Mouse (Mus musculus) hindbrain, embryonic 11.5 days (tissue): ENCODE measurements around the gene Pcolce. TPM values are rescaled to one million over a fixed set of nuclear protein-coding genes. Genes with fewer than 3 reads are reported as not detected.

Experiments
- ATAC-seq: fragments of 200-750 bp; cut with Nextera tagmentation; 2 replicates; pipeline ENCODE4 v1.8.0; 2017; ENCODE audit warnings: mild to moderate bottlenecking, moderate TSS enrichment, moderate library complexity; ENCODE audit not compliant: low FRiP score
- DNase-seq: peaks from one replicate; pipeline ENCODE4 v3.0.0-alpha.2; 2015; ENCODE audit warnings: low spot score
- H3K27ac ChIP-seq: fragments of 300-500 bp; sonication (generic); 2 replicates; pipeline ENCODE4 v1.5.1; 2014; ENCODE audit warnings: mild to moderate bottlenecking, low read depth, low read length
- H3K27me3 ChIP-seq: fragments of 300-500 bp; sonication (generic); 2 replicates; pipeline ENCODE4 v1.6.1; 2014; ENCODE audit warnings: mild to moderate bottlenecking, low read length, moderate library complexity, mixed read lengths; ENCODE audit not compliant: control insufficient read depth, insufficient read depth
- H3K36me3 ChIP-seq: fragments of 300-500 bp; sonication (generic); 2 replicates; pipeline ENCODE4 v1.6.1; 2014; ENCODE audit warnings: mild to moderate bottlenecking, low read length, moderate library complexity, mixed read lengths; ENCODE audit not compliant: control insufficient read depth, insufficient read depth
- H3K4me1 ChIP-seq: fragments of 300-500 bp; sonication (generic); replicated peaks from 2 replicates; pipeline ENCODE4 v1.6.1; 2014; ENCODE audit warnings: low read length, mixed read lengths; ENCODE audit not compliant: control insufficient read depth, insufficient read depth
- H3K4me2 ChIP-seq: fragments of 300-500 bp; sonication (generic); replicated peaks from 2 replicates; pipeline ENCODE4 v1.6.1; 2014; ENCODE audit warnings: mild to moderate bottlenecking, low read depth, low read length
- H3K4me3 ChIP-seq: fragments of 300-500 bp; sonication (generic); 2 replicates; pipeline ENCODE4 v1.5.1; 2014; ENCODE audit warnings: low read depth, low read length
- H3K9ac ChIP-seq: fragments of 300-500 bp; sonication (generic); 2 replicates; pipeline ENCODE4 v1.6.1; 2014; ENCODE audit warnings: low read depth, low read length
- H3K9me3 ChIP-seq: fragments of 300-500 bp; sonication (generic); 2 replicates; pipeline ENCODE4 v1.6.1; 2016; ENCODE audit warnings: low read length; ENCODE audit not compliant: control insufficient read depth
- WGBS: fragments of 180-500 bp; shearing (Covaris S2); extraction: QIAGEN DNeasy Blood & Tissue Kit; methylation state at CpG from one replicate; pipeline ENCODE4 v1.1.7; 2014; 5-methylcytosine and 5-hydroxymethylcytosine counted together
- polyA plus RNA-seq: library from polyadenylated mRNA; unstranded; fragments of >200 nt; fragmentation: Nextera tagmentation; extraction: Ambion mirVana; gene quantifications from 2 replicates; pipeline ENCODE4 v1.2.1, GENCODE M21; 2014

Pcolce gene
- polyA plus RNA-seq, 1 experiment from 2014 or later = 87.3 TPM

DNA sequence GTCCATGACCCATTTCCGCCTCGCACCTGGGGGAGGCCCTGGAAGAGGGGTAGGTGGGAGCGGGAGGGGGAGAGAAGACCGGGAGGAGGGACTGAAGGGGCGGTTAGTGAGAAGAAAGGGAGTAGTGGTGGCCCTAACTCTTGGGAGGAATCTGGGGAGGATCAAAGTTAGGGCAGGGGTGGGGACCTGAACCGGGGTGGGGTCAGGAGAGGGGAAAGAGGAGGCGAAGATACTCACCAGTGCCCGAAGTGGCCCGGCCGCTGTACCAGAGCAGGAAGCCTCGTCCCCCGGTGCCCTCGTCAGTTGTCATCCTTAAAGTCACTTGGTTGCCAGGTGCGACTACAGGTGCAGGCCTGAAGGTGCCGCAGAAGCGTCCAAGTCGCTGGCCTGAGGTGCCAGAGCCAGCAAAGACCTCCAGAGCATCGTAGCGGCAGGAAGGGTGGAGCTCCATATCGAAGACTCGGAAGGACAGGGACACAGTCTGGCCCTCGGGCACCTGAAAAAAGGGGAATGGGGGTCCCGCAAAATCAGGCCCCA, 4.9 kb downstream of the Pcolce start:
- Histone ChIP-seq H3K9me3 (no peaks in the 10 kb centered on the region), H3K27me3 (peaks cover 2% of the 10 kb centered on the region; the same call in 1 of the 2 replicates), H3K4me2 (peak overlapping the region; percentile 19), H3K4me1 (peaks cover 13% of the 10 kb centered on the region; the same call in 1 of the 2 replicates), H3K4me3 (peak overlapping the region; percentile 10; the same call in 1 of the 2 replicates), H3K9ac (no peak overlapping the region), H3K36me3 (no peaks in the 10 kb centered on the region), H3K27ac (no peak overlapping the region)
- ATAC-seq = no peak
- DNase-seq = no peak
- WGBS = 18% methylated on average over 21 of the region's 23 CpGs

DNA sequence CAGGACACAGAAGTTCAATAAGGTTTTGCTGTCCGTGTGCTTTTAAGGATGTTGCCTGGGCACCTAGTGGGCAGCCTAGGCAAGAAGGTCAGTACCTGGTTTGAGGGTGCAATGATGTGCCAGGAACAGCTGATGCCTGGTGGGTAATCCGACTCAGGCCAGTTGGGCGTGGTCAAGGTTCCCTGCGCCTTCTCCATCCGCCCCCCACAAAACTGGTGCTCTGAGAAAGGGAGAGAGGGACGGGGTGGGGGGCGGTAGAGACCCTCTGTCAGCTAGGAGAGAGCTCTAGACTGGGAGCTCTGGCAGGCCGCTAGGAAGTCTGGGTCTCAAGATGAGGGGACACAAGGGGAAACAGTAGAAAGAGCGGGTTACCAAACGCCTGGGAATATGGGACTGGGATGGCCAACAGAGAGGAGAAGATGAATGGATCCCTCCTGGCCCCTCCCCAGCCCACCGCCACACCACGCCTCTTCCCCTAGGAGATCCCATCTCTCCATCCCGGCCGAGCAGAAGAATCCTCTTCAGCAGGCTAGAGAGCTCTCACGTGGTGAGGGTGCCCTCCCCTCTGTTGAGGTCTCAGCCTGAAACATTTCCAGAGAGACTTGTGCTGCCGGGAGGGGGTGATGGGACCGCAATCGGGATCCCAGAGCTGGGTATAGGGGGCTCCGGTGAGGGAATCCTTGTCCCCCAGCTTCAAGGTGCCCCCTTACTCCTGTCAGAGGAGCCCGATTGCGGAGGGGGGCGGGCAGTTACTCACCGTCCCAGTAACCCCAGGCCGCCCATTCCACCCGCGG, 5.5 kb downstream of the Pcolce start:
- H3K4me1 ChIP-seq = peaks cover 13% of the 10 kb centered on the region; the same call in 1 of the 2 replicates
- 16% methylated on average over 25 of the region's 26 CpGs for WGBS
- ATAC-seq = no peak
- H3K4me3 ChIP-seq = peak overlapping the region; percentile 10; the same call in 1 of the 2 replicates
- no peaks in the 10 kb centered on the region for H3K9me3 ChIP-seq
- H3K27me3 ChIP-seq = peaks cover 2% of the 10 kb centered on the region; the same call in 1 of the 2 replicates
- no peak for DNase-seq
- no peak overlapping the region for H3K9ac ChIP-seq
- peak overlapping the region; percentile 19 for H3K4me2 ChIP-seq
- H3K27ac ChIP-seq = no peak overlapping the region
- no peaks in the 10 kb centered on the region for H3K36me3 ChIP-seq

DNA sequence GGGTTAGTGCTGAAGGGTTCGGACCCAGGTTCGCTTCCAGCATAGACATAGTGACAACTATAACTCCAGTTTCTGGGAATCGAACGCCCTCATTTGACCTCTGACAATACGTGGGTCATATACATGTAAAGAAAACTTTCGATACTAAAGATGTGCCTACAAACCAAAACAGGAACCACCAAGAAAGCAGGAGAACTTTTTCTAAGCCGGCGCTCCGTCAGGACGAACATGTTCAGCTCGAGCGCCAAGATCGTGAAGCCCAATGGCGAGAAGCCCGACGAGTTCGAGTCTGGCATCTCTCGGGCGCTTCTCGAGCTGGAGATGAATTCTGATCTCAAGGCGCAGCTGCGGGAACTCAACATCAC, 12.2 kb downstream of the Pcolce start:
- Histone ChIP-seq H3K4me3 (peak overlapping the region; percentile 63), H3K36me3 (no peaks in the 10 kb centered on the region), H3K4me1 (peaks cover 3% of the 10 kb centered on the region), H3K9ac (peak overlapping the region; percentile 32; the same call in 1 of the 2 replicates), H3K9me3 (no peaks in the 10 kb centered on the region), H3K4me2 (peak overlapping the region; percentile 73), H3K27ac (no peak overlapping the region), H3K27me3 (no peaks in the 10 kb centered on the region)
- DNase-seq (no peak), ATAC-seq (no peak)
- WGBS = under 1% methylated on average over 22 of the region's 22 CpGs

DNA sequence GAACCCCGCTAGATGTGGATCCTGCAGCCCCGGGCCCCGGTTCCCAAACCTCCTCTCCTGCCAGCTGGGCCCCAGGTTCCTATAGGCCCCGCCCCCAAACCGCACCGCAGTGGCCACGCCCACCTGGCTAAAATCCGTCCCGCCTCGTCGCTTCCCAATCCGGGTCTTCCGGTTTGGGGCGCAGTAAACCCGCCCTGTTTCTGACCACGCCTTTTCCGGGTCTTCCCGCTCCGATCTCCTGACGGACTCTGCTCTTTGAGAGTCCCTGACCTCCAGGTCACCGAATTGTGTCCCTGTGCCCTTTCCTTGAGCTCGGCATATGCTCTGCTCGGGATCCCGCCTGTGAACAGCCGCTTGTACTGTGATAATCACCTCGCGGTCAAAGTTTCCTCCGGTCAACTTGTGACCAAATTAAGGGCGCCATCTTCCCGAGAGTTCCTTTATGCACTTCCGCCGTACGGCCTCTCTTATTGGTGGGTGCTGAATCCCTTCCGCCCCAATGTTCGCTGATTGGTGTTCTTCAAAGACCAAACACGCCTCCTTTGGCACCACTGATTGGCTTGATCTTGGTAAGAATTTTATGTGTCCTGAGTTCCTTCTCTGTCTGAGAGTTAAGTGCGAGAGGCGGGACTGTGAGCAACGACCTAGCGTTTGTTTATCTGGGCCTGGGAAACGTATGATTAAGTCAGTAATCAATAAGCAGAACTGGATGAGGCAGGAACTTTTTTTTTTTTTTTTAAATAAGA, 12.8 kb downstream of the Pcolce start, which contains the start of gene Mospd3:
Mospd3 (minus strand) TSS at position 440 of the 746 bp plus-strand sequence.
- peaks cover 3% of the 10 kb centered on the region for H3K4me1 ChIP-seq
- H3K4me2 ChIP-seq = peak within 1 kb of the TSS; percentile 94
- H3K27ac ChIP-seq = peak within 1 kb of the TSS; percentile 80
- ATAC-seq (peak; percentile 97), DNase-seq (peak; percentile 96)
- no peaks in the 10 kb centered on the region for H3K9me3 ChIP-seq
- no peaks in the 10 kb centered on the region for H3K27me3 ChIP-seq
- H3K4me3 ChIP-seq = peak within 1 kb of the TSS; percentile 63
- peak within 1 kb of the TSS; percentile 83 for H3K9ac ChIP-seq
- WGBS = under 1% methylated on average over 41 of the region's 41 CpGs
- H3K36me3 ChIP-seq = no peaks in the 10 kb centered on the region

DNA sequence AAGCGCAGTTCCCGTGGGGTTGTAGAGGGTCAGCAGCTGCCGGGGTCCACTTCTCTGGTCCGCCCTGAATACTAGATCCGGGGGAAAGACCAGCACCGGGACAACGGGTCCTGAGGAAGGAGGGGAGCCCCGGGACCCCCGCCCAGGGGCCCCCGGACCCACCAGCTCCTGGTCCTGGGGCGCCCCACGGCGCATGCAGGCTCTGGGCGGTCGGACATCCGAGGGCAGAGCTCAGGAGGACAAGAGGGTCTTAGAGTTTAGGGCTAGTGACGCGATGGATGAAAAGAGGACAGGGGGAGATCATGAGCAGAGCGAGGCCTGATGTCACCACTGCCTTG, 13.3 kb downstream of the Pcolce start:
- Histone ChIP-seq H3K9ac (peak overlapping the region; percentile 83), H3K9me3 (no peaks in the 10 kb centered on the region), H3K4me3 (peak overlapping the region; percentile 63), H3K36me3 (no peaks in the 10 kb centered on the region), H3K27ac (peak overlapping the region; percentile 47; the same call in 1 of the 2 replicates), H3K27me3 (no peaks in the 10 kb centered on the region), H3K4me1 (peaks cover 3% of the 10 kb centered on the region), H3K4me2 (peak overlapping the region; percentile 94)
- WGBS = 2% methylated on average over 18 of the region's 19 CpGs
- ATAC-seq = no peak; the same call in 1 of the 2 replicates
- DNase-seq = no peak

DNA sequence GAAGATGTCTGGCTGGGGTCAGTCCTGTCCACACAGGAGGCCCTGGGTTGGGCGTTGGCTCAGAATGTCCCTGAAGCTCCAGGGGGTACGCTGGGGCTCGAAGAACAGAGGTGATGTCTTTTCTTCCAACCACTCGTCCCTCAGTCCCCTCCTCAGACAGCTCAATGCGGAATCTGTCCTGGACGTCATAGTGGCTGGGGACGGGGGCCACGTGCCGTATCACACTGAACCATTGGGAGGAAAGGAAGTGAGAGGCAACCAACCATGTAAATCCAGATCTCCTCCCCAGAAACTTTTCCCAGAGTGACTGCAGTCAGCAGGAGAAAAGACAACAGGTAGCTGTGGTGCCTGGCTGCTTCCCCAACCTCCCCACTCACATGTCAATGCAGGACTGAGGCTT, 14.0 kb downstream of the Pcolce start:
- peak overlapping the region; percentile 83 for H3K9ac ChIP-seq
- ATAC-seq (no peak), DNase-seq (no peak)
- no peak overlapping the region for H3K27ac ChIP-seq
- H3K9me3 ChIP-seq = no peaks in the 10 kb centered on the region
- peak overlapping the region; percentile 63 for H3K4me3 ChIP-seq
- no peaks in the 10 kb centered on the region for H3K36me3 ChIP-seq
- 71% methylated on average over 9 of the region's 9 CpGs for WGBS
- H3K27me3 ChIP-seq = no peaks in the 10 kb centered on the region
- peak overlapping the region; percentile 94 for H3K4me2 ChIP-seq
- peaks cover 3% of the 10 kb centered on the region for H3K4me1 ChIP-seq

DNA sequence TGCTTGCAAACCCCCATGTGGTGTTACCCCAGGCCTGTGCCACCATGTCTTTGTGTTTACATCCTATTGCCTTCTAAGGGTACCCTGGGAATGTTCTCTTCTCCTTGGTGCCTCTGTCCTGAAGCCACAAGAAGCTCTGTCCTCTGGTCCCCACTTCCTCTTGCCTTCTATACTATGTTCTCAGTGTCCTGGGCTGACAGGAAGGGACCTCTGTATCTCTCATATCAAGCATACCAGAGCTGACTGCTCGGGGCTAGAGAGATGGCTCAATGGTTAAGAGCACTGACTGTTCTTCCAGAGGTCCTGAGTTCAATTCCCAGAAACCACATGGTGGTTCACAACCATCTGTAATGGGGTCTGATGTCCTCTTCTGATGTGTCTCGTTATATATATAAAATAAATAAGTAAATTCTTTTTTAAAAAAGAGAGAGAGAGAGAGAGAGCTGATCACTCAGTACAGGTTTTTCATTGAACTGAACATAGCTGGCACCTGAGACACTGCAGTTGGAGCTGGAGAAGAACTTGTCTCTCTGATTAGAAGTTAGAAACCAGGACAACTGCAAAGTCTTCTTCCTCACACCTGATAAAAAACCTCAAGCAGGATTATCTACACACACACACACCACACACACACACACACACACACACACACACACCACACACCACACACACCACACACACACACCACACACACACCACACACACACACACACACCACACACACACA, 15.3 kb downstream of the Pcolce start:
- Histone ChIP-seq H3K27me3 (no peaks in the 10 kb centered on the region), H3K9ac (no peak overlapping the region), H3K4me2 (no peak overlapping the region), H3K36me3 (no peaks in the 10 kb centered on the region), H3K27ac (no peak overlapping the region), H3K4me1 (peaks cover 3% of the 10 kb centered on the region), H3K4me3 (no peak overlapping the region), H3K9me3 (no peaks in the 10 kb centered on the region)
- 90% methylated on average over 2 of the region's 2 CpGs for WGBS
- DNase-seq (no peak), ATAC-seq (no peak)

DNA sequence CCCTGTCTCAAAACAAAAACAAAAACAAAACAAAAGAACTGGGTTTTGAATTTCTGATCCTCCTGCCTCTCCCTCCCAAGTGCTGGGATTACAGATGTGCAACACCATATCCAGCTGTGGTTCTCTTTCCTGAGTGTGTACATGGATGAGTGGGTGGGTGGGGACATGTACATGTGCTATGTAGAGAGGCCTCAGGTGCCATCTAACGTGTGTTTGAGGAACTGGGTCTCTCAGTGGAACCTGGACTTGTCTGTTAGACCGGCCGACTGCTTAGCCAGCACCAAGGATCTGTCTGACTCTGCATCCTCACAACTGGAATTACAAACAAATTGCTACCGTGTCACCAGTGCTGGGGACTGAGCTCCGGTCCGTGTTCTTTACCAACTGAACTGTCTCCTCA, 16.0 kb downstream of the Pcolce start:
- Histone ChIP-seq H3K27me3 (no peaks in the 10 kb centered on the region), H3K27ac (no peak overlapping the region), H3K36me3 (no peaks in the 10 kb centered on the region), H3K9ac (no peak overlapping the region), H3K9me3 (no peaks in the 10 kb centered on the region), H3K4me1 (peaks cover 3% of the 10 kb centered on the region), H3K4me2 (no peak overlapping the region), H3K4me3 (no peak overlapping the region)
- DNase-seq (no peak), ATAC-seq (no peak)
- 95% methylated on average over 6 of the region's 6 CpGs for WGBS
